In the genomic region with DNA sequence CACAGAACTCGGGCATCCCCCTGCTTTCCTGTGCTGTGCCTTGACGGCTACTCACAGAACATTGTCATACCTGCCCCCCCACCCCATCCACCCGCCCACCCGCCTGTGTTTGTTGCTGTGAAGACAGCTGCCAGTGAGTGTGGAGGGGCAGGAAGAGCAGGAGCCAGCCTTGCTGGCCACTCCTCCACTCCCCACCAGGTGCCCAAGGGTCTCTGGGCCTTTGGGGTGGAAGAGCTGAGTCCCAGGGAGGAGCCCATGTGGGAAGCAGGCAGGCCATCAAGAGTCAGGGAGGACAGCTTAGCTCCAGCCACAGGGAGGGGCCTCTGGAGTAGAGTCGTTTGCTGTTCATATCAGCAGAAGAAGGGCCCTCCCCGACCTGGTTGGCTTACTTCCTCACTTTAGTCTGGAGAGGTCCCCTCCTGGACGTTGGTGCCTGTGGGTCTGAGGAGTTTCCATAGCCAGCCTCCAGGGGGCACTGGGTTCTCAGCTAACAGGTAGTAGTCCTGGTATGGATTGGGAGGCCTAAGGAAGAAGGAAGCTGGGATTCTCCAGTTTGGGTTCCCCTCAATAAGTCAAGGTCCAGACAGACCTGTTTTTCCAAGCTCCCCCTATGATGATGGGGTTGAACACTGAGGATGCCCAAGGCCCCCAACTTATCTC, we compare ENCODE assay signal across 8 mouse cellular contexts. TPM values are rescaled to one million over a fixed set of nuclear protein-coding genes. Genes with fewer than 3 reads are reported as not detected.
DNase-seq lines count a peak whose midpoint lies in the region; ATAC-seq and TF ChIP-seq lines count a peak whose summit lies in the region.

No protein-coding gene starts in this region.

- H3K4me1 ChIP-seq in cortical plate, adult 2 months (ENCODE audit: control insufficient read depth, insufficient read depth, low read length) = no peaks in the 10 kb centered on the region
- no peaks in the 10 kb centered on the region; the same call in 1 of the 2 replicates for H3K4me1 ChIP-seq in liver, embryonic 11.5 days (replicated peaks; ENCODE audit: control insufficient read depth, insufficient read depth, low read length)
- no peaks in the 10 kb centered on the region for H3K4me1 ChIP-seq in neural tube, embryonic 12.5 days

- no peak overlapping the region for H3K4me2 ChIP-seq in liver, embryonic 11.5 days
- no peak overlapping the region for H3K4me2 ChIP-seq in neural tube, embryonic 12.5 days (replicated peaks)

- TF ChIP-seq POLR2A in cortical plate, adult 2 months (IDR thresholded peaks at IDR 0.05; ENCODE audit: extremely low read depth, insufficient read depth, low read length) = no peak

- DNase-seq in urinary bladder, postnatal 14 days (ENCODE audit: low spot score) = peak; percentile 62
- DNase-seq in urinary bladder, postnatal 10 days (ENCODE audit: low spot score) = no peak
- DNase-seq in kidney, adult 11 months = peak; percentile 20
- no peak for DNase-seq in liver, embryonic 11.5 days (ENCODE audit: low spot score)
- DNase-seq in spleen, adult 12 weeks (ENCODE audit: low spot score) = no peak

- peak; percentile 73 for TF ChIP-seq CTCF in cortical plate, adult 2 months (IDR thresholded peaks at IDR 0.05; ENCODE audit: extremely low read depth, insufficient read depth, low read length)

- WGBS in liver, embryonic 11.5 days = 45% methylated on average over 7 of the region's 7 CpGs
- WGBS in neural tube, embryonic 12.5 days = 53% methylated on average over 7 of the region's 7 CpGs

- no peaks in the 10 kb centered on the region for H3K27me3 ChIP-seq in liver, embryonic 11.5 days (replicated peaks; ENCODE audit: control insufficient read depth, insufficient read depth, low read length)
- no peaks in the 10 kb centered on the region for H3K27me3 ChIP-seq in neural tube, embryonic 12.5 days (replicated peaks)

- H3K27ac ChIP-seq in cortical plate, adult 2 months (ENCODE audit: insufficient read depth, low read length) = no peak overlapping the region
- no peak overlapping the region for H3K27ac ChIP-seq in liver, embryonic 11.5 days (ENCODE audit: low read depth, low read length)
- no peak overlapping the region for H3K27ac ChIP-seq in neural tube, embryonic 12.5 days

- no peak overlapping the region for H3K9ac ChIP-seq in liver, embryonic 11.5 days (ENCODE audit: low read depth, low read length)
- no peak overlapping the region for H3K9ac ChIP-seq in neural tube, embryonic 12.5 days

- no peaks in the 10 kb centered on the region for H3K36me3 ChIP-seq in liver, embryonic 11.5 days (ENCODE audit: control insufficient read depth, insufficient read depth, low read length)
- H3K36me3 ChIP-seq in neural tube, embryonic 12.5 days = peaks cover 26% of the 10 kb centered on the region

- no peaks in the 10 kb centered on the region for H3K9me3 ChIP-seq in liver, embryonic 11.5 days (ENCODE audit: control insufficient read depth, low read length)
- no peaks in the 10 kb centered on the region for H3K9me3 ChIP-seq in neural tube, embryonic 12.5 days

- no peak overlapping the region for H3K4me3 ChIP-seq in cortical plate, adult 2 months (ENCODE audit: insufficient read depth, low read length)
- no peak overlapping the region for H3K4me3 ChIP-seq in liver, embryonic 11.5 days (ENCODE audit: low read depth, low read length)
- H3K4me3 ChIP-seq in neural tube, embryonic 12.5 days = no peak overlapping the region

- ATAC-seq in granulocyte monocyte progenitor cell, adult 5-6 weeks (replicated peaks; ENCODE audit: poor library complexity, severe bottlenecking) = peak; percentile 83
- peak; percentile 33 for ATAC-seq in liver, embryonic 11.5 days (replicated peaks; ENCODE audit: low FRiP score)
- 0 out of 2 replicates have a peak, but pooled peaks have one; percentile 25 for ATAC-seq in neural tube, embryonic 12.5 days (ENCODE audit: low FRiP score, low read depth)

RNA-seq across cellular contexts. Expression of a gene that starts 16.9 kb away (rescaled TPM):
- 179 and 185 TPM in 2 replicates for polyA plus RNA-seq in cortical plate, adult 2 months (2012; rRNA removed)
- total RNA-seq in granulocyte monocyte progenitor cell, adult 5-6 weeks (2014; fragmentation: Nextera tagmentation) = 0.32 and 2.5 TPM in 2 replicates
- total RNA-seq in granulocyte monocyte progenitor cell, adult 5-6 weeks (2017) = 0.43 and 1.5 TPM in 2 replicates
- 7.1 and 7.2 TPM in 2 replicates for polyA plus RNA-seq in liver, embryonic 11.5 days (2014; fragmentation: Nextera tagmentation; extraction: Ambion mirVana)
- 19.1 and 20.5 TPM in 2 replicates for polyA plus RNA-seq in neural tube, embryonic 12.5 days (2016; fragmentation: Nextera tagmentation; extraction: Ambion mirVana)

RNA-seq across cellular contexts. Expression of a gene that starts 38.9 kb away (rescaled TPM):
- 12.8 and 15.0 TPM in 2 replicates for polyA plus RNA-seq in cortical plate, adult 2 months (2012; rRNA removed)
- not detected in 2 replicates for total RNA-seq in granulocyte monocyte progenitor cell, adult 5-6 weeks (2014; fragmentation: Nextera tagmentation)
- not detected in 2 replicates for total RNA-seq in granulocyte monocyte progenitor cell, adult 5-6 weeks (2017)
- 33.3 and 36.3 TPM in 2 replicates for polyA plus RNA-seq in liver, embryonic 11.5 days (2014; fragmentation: Nextera tagmentation; extraction: Ambion mirVana)
- 30.4 and 30.7 TPM in 2 replicates for polyA plus RNA-seq in neural tube, embryonic 12.5 days (2016; fragmentation: Nextera tagmentation; extraction: Ambion mirVana)

RNA-seq across cellular contexts. Expression of a gene that starts 56.7 kb away (rescaled TPM):
- 17.2 and 19.6 TPM in 2 replicates for polyA plus RNA-seq in cortical plate, adult 2 months (2012; rRNA removed)
- 209 and 244 TPM in 2 replicates for total RNA-seq in granulocyte monocyte progenitor cell, adult 5-6 weeks (2014; fragmentation: Nextera tagmentation)
- total RNA-seq in granulocyte monocyte progenitor cell, adult 5-6 weeks (2017) = 201 and 270 TPM in 2 replicates
- 53.5 and 58.3 TPM in 2 replicates for polyA plus RNA-seq in liver, embryonic 11.5 days (2014; fragmentation: Nextera tagmentation; extraction: Ambion mirVana)
- polyA plus RNA-seq in neural tube, embryonic 12.5 days (2016; fragmentation: Nextera tagmentation; extraction: Ambion mirVana) = 15.1 and 17.1 TPM in 2 replicates

Comparison
In these comparisons a context has a peak if more than half of its experiments do, and no peak if none do; other contexts are left out.
1. DNase-seq: peak in urinary bladder, postnatal 14 days (single experiment) and kidney, adult 11 months (single experiment); none in urinary bladder, postnatal 10 days (single experiment), liver, embryonic 11.5 days (single experiment) and spleen, adult 12 weeks (single experiment).
2. ATAC-seq: peak in every context shown above with its lines; median percentile 83 in granulocyte monocyte progenitor cell, adult 5-6 weeks; 33 in liver, embryonic 11.5 days; 25 in neural tube, embryonic 12.5 days.